Mouse (Mus musculus) urinary bladder, postnatal 36 days (tissue): ENCODE measurements around the gene Agl.

Source experiments
- DNase-seq, 2 experiments: peaks; one replicate each; pipeline ENCODE4 v3.0.0; 2022; ENCODE audit warnings: low spot score in 2 of 2, mixed read lengths in 1 of 2

Agl gene

DNA sequence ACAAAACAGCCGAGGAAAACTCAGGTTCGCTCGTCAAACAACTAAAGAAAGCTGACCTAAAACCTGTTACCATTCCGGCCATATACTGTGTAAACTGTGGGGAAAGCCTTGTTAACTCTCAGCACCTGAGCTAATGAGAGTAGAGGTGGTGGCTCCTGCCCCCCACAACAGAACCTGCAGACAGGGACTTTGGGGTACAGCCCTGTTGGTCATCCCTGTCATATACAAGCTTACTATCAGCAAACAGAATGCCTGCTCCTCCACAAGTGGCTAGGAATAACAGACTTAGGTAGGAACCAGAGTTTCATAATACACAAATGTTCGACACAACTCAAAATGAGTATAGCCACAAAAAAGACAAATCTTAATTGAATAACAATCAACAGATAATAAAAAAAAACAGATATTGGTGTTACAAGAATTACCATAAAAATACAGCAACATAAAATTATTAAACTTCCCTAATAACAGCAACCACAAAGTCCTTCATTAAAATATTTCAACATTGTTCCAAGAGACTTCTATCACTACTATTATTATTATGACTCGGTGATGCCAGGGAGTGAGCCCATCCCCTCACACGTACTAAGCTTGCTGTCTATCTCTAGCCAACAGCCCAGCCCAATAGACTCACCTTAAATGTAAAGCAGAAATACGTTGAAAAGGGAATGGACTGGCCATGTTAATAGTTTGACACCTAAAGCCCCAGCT, 112.9 kb downstream of the Agl start:
- no peak for DNase-seq

DNA sequence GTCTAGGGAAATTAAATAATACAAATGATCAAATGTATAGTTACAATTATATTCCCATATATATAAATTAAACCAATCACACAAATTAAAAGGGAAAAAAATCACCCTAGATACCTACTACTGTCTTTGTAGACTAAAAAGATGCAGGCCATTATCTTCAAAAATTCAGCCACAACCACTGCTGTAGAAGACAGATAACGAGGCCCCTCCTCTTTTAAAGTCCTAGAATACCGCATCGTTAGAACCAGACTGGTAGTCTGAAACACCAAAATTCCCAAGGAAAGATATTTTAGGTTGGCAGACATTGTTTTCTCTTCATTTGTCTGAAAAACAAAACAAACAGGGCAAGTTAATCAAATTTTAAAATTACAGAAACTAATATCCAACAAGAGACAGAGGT, 113.7 kb downstream of the Agl start:
- no peak for DNase-seq
